Mouse (Mus musculus): ENCODE results near the gene Vps54. TPM values are rescaled to one million over a fixed set of nuclear protein-coding genes. Genes with fewer than 3 reads are reported as not detected.
A peak's percentile ranks its signal among the peaks of the same experiment; 100 is the strongest.

Gene Vps54
- polyA plus RNA-seq, 1 experiment: 28.0 TPM

DNA sequence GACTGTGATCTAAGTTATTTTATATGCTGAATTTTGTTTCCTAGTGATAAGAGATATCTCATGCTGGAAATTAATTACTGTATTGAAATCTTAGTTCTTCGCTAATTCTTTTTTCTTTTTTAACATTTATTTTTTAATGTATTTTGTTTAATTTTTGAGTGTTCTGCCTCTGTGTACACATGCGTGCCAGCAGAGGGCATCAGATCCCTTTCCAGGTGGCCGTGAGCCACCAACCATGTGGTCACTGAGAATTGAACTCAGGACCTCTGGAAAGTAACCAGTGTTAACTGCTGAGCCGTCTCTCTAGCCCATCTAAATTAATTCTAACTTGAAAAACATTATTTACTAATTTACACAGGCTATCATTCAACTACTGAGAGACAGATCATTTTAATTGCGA is 69.0 kb downstream of the Vps54 start:
- no peak overlapping the region for H3K4me3 ChIP-seq (ENCODE audit: control insufficient read depth, insufficient read depth, low read length)
- H3K27ac ChIP-seq (ENCODE audit: control insufficient read depth, insufficient read depth, low read length): no peak overlapping the region
- DNase-seq: peak; percentile 20
- H3K36me3 ChIP-seq (ENCODE audit: control insufficient read depth, insufficient read depth, low read length): peaks cover 49% of the 10 kb centered on the region
- TF ChIP-seq POLR2A (IDR thresholded peaks at IDR 0.05; ENCODE audit: control insufficient read depth, extremely low read depth, insufficient read depth, low read length, poor library complexity) (no peak), CTCF (IDR thresholded peaks at IDR 0.05; ENCODE audit: borderline replicate concordance, control insufficient read depth, extremely low read depth, insufficient read depth, low read length, poor library complexity) (peak; percentile 53; the same call in 1 of the 2 replicates)
- no peaks in the 10 kb centered on the region for H3K27me3 ChIP-seq (ENCODE audit: control insufficient read depth, insufficient read depth, low read length)
- peaks cover 2% of the 10 kb centered on the region for H3K4me1 ChIP-seq (replicated peaks; ENCODE audit: control insufficient read depth, insufficient read depth, low read length)
- WGBS: 90% methylated on average over 5 of the region's 5 CpGs

DNA sequence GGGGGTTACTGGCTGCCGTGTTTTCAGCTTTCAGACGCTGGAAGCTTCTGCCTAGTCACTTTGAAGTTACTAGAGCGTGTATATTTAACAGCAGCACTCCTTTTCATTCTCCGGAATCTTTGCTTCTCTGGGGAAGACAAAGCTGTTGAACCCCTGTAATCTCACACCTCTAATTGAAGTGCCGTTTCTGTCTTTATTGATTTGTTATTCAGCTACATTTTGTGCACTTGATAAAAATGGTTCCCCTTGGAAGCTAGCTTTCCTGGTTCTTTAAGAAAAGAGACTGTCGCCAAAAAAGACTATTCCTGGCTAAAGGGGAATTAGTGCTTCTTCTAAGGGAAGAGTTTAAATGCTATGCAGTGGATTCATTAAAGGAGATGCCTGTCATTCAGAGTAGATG is 70.4 kb downstream of the Vps54 start:
- TF ChIP-seq CTCF (IDR thresholded peaks at IDR 0.05; ENCODE audit: borderline replicate concordance, control insufficient read depth, extremely low read depth, insufficient read depth, low read length, poor library complexity) (no peak), POLR2A (IDR thresholded peaks at IDR 0.05; ENCODE audit: control insufficient read depth, extremely low read depth, insufficient read depth, low read length, poor library complexity) (no peak)
- Histone ChIP-seq H3K27me3 (ENCODE audit: control insufficient read depth, insufficient read depth, low read length) (no peaks in the 10 kb centered on the region), H3K4me3 (ENCODE audit: control insufficient read depth, insufficient read depth, low read length) (no peak overlapping the region), H3K4me1 (replicated peaks; ENCODE audit: control insufficient read depth, insufficient read depth, low read length) (no peaks in the 10 kb centered on the region), H3K27ac (ENCODE audit: control insufficient read depth, insufficient read depth, low read length) (no peak overlapping the region), H3K36me3 (ENCODE audit: control insufficient read depth, insufficient read depth, low read length) (peaks cover 49% of the 10 kb centered on the region)
- no peak for DNase-seq
- 92% methylated on average over 6 of the region's 6 CpGs for WGBS

DNA sequence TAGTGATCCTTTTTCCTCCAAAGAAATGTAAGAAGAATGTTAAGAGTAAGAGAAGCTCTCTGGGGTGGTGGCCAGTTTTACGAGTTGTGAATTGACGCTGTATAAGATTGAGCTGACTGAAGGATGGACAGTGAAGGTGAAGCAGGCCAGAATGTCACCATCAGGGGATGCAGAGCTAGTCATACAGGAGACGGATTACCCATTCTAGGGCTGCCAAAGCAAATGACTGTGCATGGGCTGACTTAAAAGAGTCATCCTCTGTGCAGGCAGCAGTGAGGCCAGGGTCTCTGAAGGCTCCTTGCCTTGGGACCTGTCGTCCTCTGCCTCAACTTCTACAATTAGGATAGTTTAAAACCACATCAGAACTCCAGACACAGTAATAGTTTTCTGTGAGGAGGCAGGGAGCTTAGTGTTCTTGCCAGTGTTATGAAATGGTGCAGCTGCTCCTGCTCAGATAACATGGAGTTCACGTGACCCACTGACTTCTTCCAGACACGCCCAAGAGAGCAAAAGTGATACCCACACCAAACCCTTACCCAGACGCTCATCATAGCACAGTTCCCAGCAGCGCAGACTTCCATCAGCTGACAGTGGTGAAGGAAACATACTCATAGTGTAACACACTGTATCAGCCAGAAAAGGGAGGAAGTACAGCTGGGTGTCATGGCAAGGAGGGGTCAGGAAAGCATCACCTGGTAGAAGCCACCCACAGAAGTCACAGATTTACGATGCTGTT is 75.0 kb downstream of the Vps54 start:
- DNase-seq: no peak
- WGBS: 80% methylated on average over 9 of the region's 9 CpGs
- Histone ChIP-seq H3K4me1 (replicated peaks; ENCODE audit: control insufficient read depth, insufficient read depth, low read length) (no peaks in the 10 kb centered on the region), H3K27ac (ENCODE audit: control insufficient read depth, insufficient read depth, low read length) (no peak overlapping the region), H3K27me3 (ENCODE audit: control insufficient read depth, insufficient read depth, low read length) (no peaks in the 10 kb centered on the region), H3K36me3 (ENCODE audit: control insufficient read depth, insufficient read depth, low read length) (peaks cover 40% of the 10 kb centered on the region), H3K4me3 (ENCODE audit: control insufficient read depth, insufficient read depth, low read length) (no peak overlapping the region)
- no peak for TF ChIP-seq POLR2A (IDR thresholded peaks at IDR 0.05; ENCODE audit: control insufficient read depth, extremely low read depth, insufficient read depth, low read length, poor library complexity)
- TF ChIP-seq CTCF (IDR thresholded peaks at IDR 0.05; ENCODE audit: borderline replicate concordance, control insufficient read depth, extremely low read depth, insufficient read depth, low read length, poor library complexity): no peak

DNA sequence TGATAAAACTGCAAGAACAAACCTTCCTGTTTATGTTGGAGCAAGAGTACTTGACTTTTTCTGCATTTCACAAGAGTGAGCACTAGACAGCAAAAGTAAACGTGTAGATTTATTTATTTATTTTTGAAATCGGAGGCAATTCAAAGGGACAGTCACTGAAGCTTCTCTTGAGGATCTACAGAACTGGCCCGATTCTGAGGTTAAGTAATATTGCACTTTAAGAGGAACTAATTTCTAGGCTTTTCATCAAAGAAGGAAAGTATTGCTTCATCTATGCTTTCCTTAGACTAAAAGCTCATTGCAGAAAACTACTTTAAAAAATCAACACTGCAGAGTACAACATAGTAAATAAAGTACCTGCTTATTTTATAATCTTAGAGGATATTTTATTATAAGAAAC is 82.5 kb downstream of the Vps54 start:
- no peaks in the 10 kb centered on the region for H3K27me3 ChIP-seq (ENCODE audit: control insufficient read depth, insufficient read depth, low read length)
- no peak for TF ChIP-seq CTCF (IDR thresholded peaks at IDR 0.05; ENCODE audit: borderline replicate concordance, control insufficient read depth, extremely low read depth, insufficient read depth, low read length, poor library complexity)
- no peak for TF ChIP-seq POLR2A (IDR thresholded peaks at IDR 0.05; ENCODE audit: control insufficient read depth, extremely low read depth, insufficient read depth, low read length, poor library complexity)
- no peaks in the 10 kb centered on the region for H3K4me1 ChIP-seq (replicated peaks; ENCODE audit: control insufficient read depth, insufficient read depth, low read length)
- H3K4me3 ChIP-seq (ENCODE audit: control insufficient read depth, insufficient read depth, low read length): no peak overlapping the region
- DNase-seq: no peak
- WGBS: 92% methylated on average over 3 of the region's 3 CpGs
- no peak overlapping the region for H3K27ac ChIP-seq (ENCODE audit: control insufficient read depth, insufficient read depth, low read length)
- H3K36me3 ChIP-seq (ENCODE audit: control insufficient read depth, insufficient read depth, low read length): peaks cover 28% of the 10 kb centered on the region

DNA sequence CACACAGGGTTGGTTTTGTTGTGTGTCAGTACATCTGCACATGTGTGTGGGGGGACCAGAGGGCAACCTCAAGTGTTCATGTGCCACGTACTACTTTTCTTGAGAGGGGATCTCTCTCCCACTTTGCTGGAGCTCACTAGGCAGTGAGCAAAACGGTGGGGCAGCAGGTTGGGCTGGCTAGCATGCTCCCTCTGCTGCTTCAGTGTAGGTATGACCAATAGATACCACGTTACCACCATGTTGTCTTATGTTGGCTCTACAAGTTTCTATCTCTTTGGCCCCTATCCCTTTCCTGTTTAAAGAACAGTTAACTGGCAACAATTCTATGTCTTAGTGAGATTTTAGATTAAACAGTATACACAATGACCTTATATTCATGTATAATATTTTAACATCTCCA is 83.3 kb downstream of the Vps54 start:
- TF ChIP-seq CTCF (IDR thresholded peaks at IDR 0.05; ENCODE audit: borderline replicate concordance, control insufficient read depth, extremely low read depth, insufficient read depth, low read length, poor library complexity) (no peak), POLR2A (IDR thresholded peaks at IDR 0.05; ENCODE audit: control insufficient read depth, extremely low read depth, insufficient read depth, low read length, poor library complexity) (no peak)
- no peaks in the 10 kb centered on the region for H3K27me3 ChIP-seq (ENCODE audit: control insufficient read depth, insufficient read depth, low read length)
- H3K27ac ChIP-seq (ENCODE audit: control insufficient read depth, insufficient read depth, low read length): no peak overlapping the region
- WGBS: 93% methylated on average over 3 of the region's 3 CpGs
- no peak for DNase-seq
- H3K4me3 ChIP-seq (ENCODE audit: control insufficient read depth, insufficient read depth, low read length): no peak overlapping the region
- no peaks in the 10 kb centered on the region for H3K4me1 ChIP-seq (replicated peaks; ENCODE audit: control insufficient read depth, insufficient read depth, low read length)
- peaks cover 26% of the 10 kb centered on the region for H3K36me3 ChIP-seq (ENCODE audit: control insufficient read depth, insufficient read depth, low read length)

DNA sequence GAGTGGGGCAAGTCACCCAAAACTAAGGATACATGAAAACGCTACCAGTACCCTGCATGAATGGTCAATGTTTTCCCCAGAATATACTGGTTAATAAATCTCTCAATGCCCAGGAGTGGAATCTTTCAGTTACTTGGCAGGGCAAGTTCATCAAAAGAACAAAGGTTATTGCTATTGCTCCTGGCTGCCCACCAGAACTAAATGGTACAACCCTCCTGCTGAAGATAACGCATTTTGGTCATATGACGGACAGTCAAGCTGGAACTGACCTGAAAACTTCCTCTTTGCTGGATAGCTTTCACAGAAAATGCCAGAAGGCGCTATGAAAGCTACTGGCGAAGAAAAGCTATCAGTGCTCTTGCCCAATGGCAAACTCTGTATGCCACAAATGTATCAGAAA is 86.7 kb downstream of the Vps54 start:
- H3K36me3 ChIP-seq (ENCODE audit: control insufficient read depth, insufficient read depth, low read length): peaks cover 30% of the 10 kb centered on the region
- H3K27ac ChIP-seq (ENCODE audit: control insufficient read depth, insufficient read depth, low read length): no peak overlapping the region

More for the DNA sequence above, 86.7 kb downstream of the Vps54 start:
- Histone ChIP-seq H3K4me3 (ENCODE audit: control insufficient read depth, insufficient read depth, low read length) (no peak overlapping the region), H3K27me3 (ENCODE audit: control insufficient read depth, insufficient read depth, low read length) (no peaks in the 10 kb centered on the region), H3K4me1 (replicated peaks; ENCODE audit: control insufficient read depth, insufficient read depth, low read length) (no peaks in the 10 kb centered on the region)
- no peak for DNase-seq
- WGBS: 98% methylated on average over 5 of the region's 5 CpGs
- TF ChIP-seq CTCF (IDR thresholded peaks at IDR 0.05; ENCODE audit: borderline replicate concordance, control insufficient read depth, extremely low read depth, insufficient read depth, low read length, poor library complexity) (no peak), POLR2A (IDR thresholded peaks at IDR 0.05; ENCODE audit: control insufficient read depth, extremely low read depth, insufficient read depth, low read length, poor library complexity) (no peak)
